Mouse (Mus musculus) CD4-positive helper T cell, adult 2 months (primary cell): ENCODE data around the gene Cyp21a1.
"Not testable (repeated sequence)": the region's sequence is repeated elsewhere in the genome, so short reads cannot be mapped to it uniquely, and the experiment has no call there.

Experiments
- DNase-seq: peaks from one replicate; pipeline ENCODE4 v3.0.0-alpha.2; 2012; ENCODE audit warnings: low read depth, missing footprints, low spot score

Gene Cyp21a1

GRCm38 (mm10) chr17:34804871-34805562, 656 bp upstream of the Cyp21a1 start:
- no peak for DNase-seq

- not testable (repeated sequence) for DNase-seq
Measured at GRCm38 (mm10) chr17:34803367-34803766, 994 bp downstream of the Cyp21a1 start.

- DNase-seq: not testable (repeated sequence)
Measured at GRCm38 (mm10) chr17:34802756-34803155, 1.6 kb downstream of the Cyp21a1 start.

GRCm38 (mm10) chr17:34800781-34801305, 3.5 kb downstream of the Cyp21a1 start:
- DNase-seq: not testable (repeated sequence)

GRCm38 (mm10) chr17:34799531-34799925, 4.8 kb downstream of the Cyp21a1 start:
- DNase-seq: no peak

GRCm38 (mm10) chr17:34798866-34799530, 5.4 kb downstream of the Cyp21a1 start:
- no peak for DNase-seq

- DNase-seq: not testable (repeated sequence)
Measured at GRCm38 (mm10) chr17:34798071-34798470, 6.3 kb downstream of the Cyp21a1 start.

GRCm38 (mm10) chr17:34797211-34797995, 7.0 kb downstream of the Cyp21a1 start:
- DNase-seq: not testable (repeated sequence)

GRCm38 (mm10) chr17:34796311-34797140, 7.8 kb downstream of the Cyp21a1 start:
- DNase-seq: no peak

GRCm38 (mm10) chr17:34795633-34796032, 8.7 kb downstream of the Cyp21a1 start:
- DNase-seq: peak; percentile 21

GRCm38 (mm10) chr17:34795016-34795415, 9.3 kb downstream of the Cyp21a1 start:
- no peak for DNase-seq

GRCm38 (mm10) chr17:34777680-34778325, 26.6 kb downstream of the Cyp21a1 start:
- no peak for DNase-seq

GRCm38 (mm10) chr17:34761471-34761870, 42.9 kb downstream of the Cyp21a1 start:
- DNase-seq: no peak
